Mouse (Mus musculus) kidney, embryonic 16.5 days (tissue): ENCODE measurements around the gene Cfap73. TPM values are rescaled to one million over a fixed set of nuclear protein-coding genes. Genes with fewer than 3 reads are reported as not detected.

Source experiments
- ATAC-seq: fragments of 200-750 bp; cut with Nextera tagmentation; 2 replicates; pipeline ENCODE4 v1.8.0; 2017; ENCODE audit warnings: moderate TSS enrichment; ENCODE audit not compliant: low FRiP score, low TSS enrichment
- H3K27ac ChIP-seq: fragments of 300-500 bp; sonication (generic); 2 replicates; pipeline ENCODE4 v1.5.1; 2014; ENCODE audit warnings: low read length
- H3K27me3 ChIP-seq: fragments of 300-500 bp; sonication (generic); 2 replicates; pipeline ENCODE4 v1.6.1; 2014; ENCODE audit warnings: low read length, control low read depth, mixed read lengths; ENCODE audit not compliant: insufficient read depth
- H3K36me3 ChIP-seq: fragments of 300-500 bp; sonication (generic); 2 replicates; pipeline ENCODE4 v1.6.1; 2014; ENCODE audit warnings: low read length, control low read depth, mixed read lengths; ENCODE audit not compliant: insufficient read depth
- H3K4me1 ChIP-seq: fragments of 300-500 bp; sonication (generic); 2 replicates; pipeline ENCODE4 v1.6.1; 2014; ENCODE audit warnings: low read length, control low read depth, mixed read lengths; ENCODE audit not compliant: insufficient read depth
- H3K4me2 ChIP-seq: fragments of 300-500 bp; sonication (generic); replicated peaks from 2 replicates; pipeline ENCODE4 v1.6.1; 2014; ENCODE audit warnings: low read depth, low read length
- H3K4me3 ChIP-seq: fragments of 300-500 bp; sonication (generic); 2 replicates; pipeline ENCODE4 v1.5.1; 2014; ENCODE audit warnings: mild to moderate bottlenecking, low read length
- H3K9ac ChIP-seq: fragments of 300-500 bp; sonication (generic); replicated peaks from 2 replicates; pipeline ENCODE4 v1.6.1; 2014; ENCODE audit warnings: low read length
- H3K9me3 ChIP-seq: fragments of 300-500 bp; sonication (generic); 2 replicates; pipeline ENCODE4 v1.6.1; 2016; ENCODE audit warnings: low read length, control low read depth
- WGBS: fragments of 180-500 bp; shearing (Covaris S2); extraction: QIAGEN DNeasy Blood & Tissue Kit; methylation state at CpG from one replicate; pipeline ENCODE4 v1.1.7; 2014; 5-methylcytosine and 5-hydroxymethylcytosine counted together
- polyA plus RNA-seq: library from polyadenylated mRNA; unstranded; fragments of >200 nt; fragmentation: Nextera tagmentation; extraction: Ambion mirVana; gene quantifications from 2 replicates; pipeline ENCODE4 v1.2.1, GENCODE M21; 2015

Gene Cfap73
- polyA plus RNA-seq = not detected in 2 replicates

- H3K27me3 ChIP-seq = peaks cover 15% of the 10 kb centered on the region; the same call in 1 of the 2 replicates
- 51% methylated on average over 9 of the region's 9 CpGs for WGBS
Measured at GRCm38 (mm10) chr5:120634131-120634530, at the start of gene Cfap73. Cfap73 (minus strand) TSS chr5:120634235.

GRCm38 (mm10) chr5:120682982-120683771, 49.1 kb upstream of the Cfap73 start:
- WGBS = 15% methylated on average over 24 of the region's 24 CpGs
- Histone ChIP-seq H3K27me3 (peaks cover 17% of the 10 kb centered on the region), H3K4me2 (peak overlapping the region; percentile 37), H3K4me3 (0 out of 2 replicates have a peak overlapping the region, but pooled peaks have one; percentile 4), H3K4me1 (peaks cover 25% of the 10 kb centered on the region), H3K36me3 (no peaks in the 10 kb centered on the region), H3K27ac (no peak overlapping the region), H3K9ac (0 out of 2 replicates have a peak overlapping the region, but pooled peaks have one; percentile 45), H3K9me3 (no peaks in the 10 kb centered on the region)
- no peak for ATAC-seq

More at GRCm38 (mm10) chr5:120634131-120634530, at the start of gene Cfap73:
- H3K4me3 ChIP-seq = no peak within 1 kb of the TSS
- ATAC-seq = no peak
- peaks cover 8% of the 10 kb centered on the region for H3K9me3 ChIP-seq
- H3K27ac ChIP-seq = no peak within 1 kb of the TSS
- no peak within 1 kb of the TSS for H3K4me2 ChIP-seq
- no peaks in the 10 kb centered on the region for H3K36me3 ChIP-seq
- H3K4me1 ChIP-seq = no peaks in the 10 kb centered on the region
- H3K9ac ChIP-seq = no peak within 1 kb of the TSS

GRCm38 (mm10) chr5:120680918-120681317, 46.9 kb upstream of the Cfap73 start:
- 90% methylated on average over 18 of the region's 18 CpGs for WGBS
- H3K4me3 ChIP-seq = no peak overlapping the region
- H3K27me3 ChIP-seq = peaks cover 17% of the 10 kb centered on the region
- ATAC-seq = no peak
- 0 out of 2 replicates have a peak overlapping the region, but pooled peaks have one; percentile 43 for H3K9ac ChIP-seq
- peak overlapping the region; percentile 70 for H3K4me2 ChIP-seq
- H3K4me1 ChIP-seq = peaks cover 25% of the 10 kb centered on the region
- H3K9me3 ChIP-seq = no peaks in the 10 kb centered on the region
- H3K36me3 ChIP-seq = no peaks in the 10 kb centered on the region
- H3K27ac ChIP-seq = no peak overlapping the region; the same call in 1 of the 2 replicates

- WGBS = 1% methylated on average over 24 of the region's 24 CpGs
- H3K4me1 ChIP-seq = peaks cover 25% of the 10 kb centered on the region
- no peaks in the 10 kb centered on the region for H3K9me3 ChIP-seq
- peak overlapping the region; percentile 70 for H3K4me2 ChIP-seq
- H3K27me3 ChIP-seq = peaks cover 17% of the 10 kb centered on the region
- H3K4me3 ChIP-seq = peak overlapping the region; percentile 37
- peak overlapping the region; percentile 61 for H3K9ac ChIP-seq
- no peaks in the 10 kb centered on the region for H3K36me3 ChIP-seq
- H3K27ac ChIP-seq = peak overlapping the region; percentile 68
- ATAC-seq = peak; percentile 84
Measured at GRCm38 (mm10) chr5:120679676-120680555, 45.9 kb upstream of the Cfap73 start.

GRCm38 (mm10) chr5:120677516-120677915, 43.5 kb upstream of the Cfap73 start:
- 25% methylated on average over 2 of the region's 2 CpGs for WGBS
- Histone ChIP-seq H3K9ac (no peak overlapping the region), H3K36me3 (no peaks in the 10 kb centered on the region), H3K4me3 (no peak overlapping the region), H3K4me2 (no peak overlapping the region), H3K27ac (no peak overlapping the region), H3K4me1 (peaks cover 23% of the 10 kb centered on the region), H3K27me3 (peaks cover 6% of the 10 kb centered on the region), H3K9me3 (no peaks in the 10 kb centered on the region)
- no peak for ATAC-seq

- Histone ChIP-seq H3K9me3 (no peaks in the 10 kb centered on the region), H3K36me3 (no peaks in the 10 kb centered on the region), H3K4me3 (no peak overlapping the region), H3K27me3 (no peaks in the 10 kb centered on the region), H3K9ac (0 out of 2 replicates have a peak overlapping the region, but pooled peaks have one; percentile 14), H3K4me1 (peaks cover 10% of the 10 kb centered on the region), H3K27ac (no peak overlapping the region), H3K4me2 (peak overlapping the region; percentile 22)
- peak; percentile 49 for ATAC-seq
- 24% methylated on average over 21 of the region's 21 CpGs for WGBS
Measured at GRCm38 (mm10) chr5:120674229-120675145, 40.5 kb upstream of the Cfap73 start.

GRCm38 (mm10) chr5:120673626-120674025, 39.6 kb upstream of the Cfap73 start:
- no peak for ATAC-seq
- 5% methylated on average over 12 of the region's 12 CpGs for WGBS
- no peak overlapping the region for H3K4me2 ChIP-seq
- H3K4me1 ChIP-seq = peaks cover 6% of the 10 kb centered on the region
- no peak overlapping the region for H3K27ac ChIP-seq
- no peak overlapping the region for H3K9ac ChIP-seq
- H3K27me3 ChIP-seq = no peaks in the 10 kb centered on the region
- H3K4me3 ChIP-seq = no peak overlapping the region
- H3K36me3 ChIP-seq = no peaks in the 10 kb centered on the region
- H3K9me3 ChIP-seq = no peaks in the 10 kb centered on the region

GRCm38 (mm10) chr5:120671865-120672264, 37.8 kb upstream of the Cfap73 start:
- Histone ChIP-seq H3K4me2 (no peak overlapping the region), H3K27ac (no peak overlapping the region), H3K9me3 (no peaks in the 10 kb centered on the region), H3K4me1 (peaks cover 6% of the 10 kb centered on the region), H3K9ac (no peak overlapping the region), H3K4me3 (no peak overlapping the region), H3K36me3 (no peaks in the 10 kb centered on the region), H3K27me3 (no peaks in the 10 kb centered on the region)
- no peak for ATAC-seq
- WGBS = 72% methylated on average over 3 of the region's 3 CpGs

GRCm38 (mm10) chr5:120670132-120670531, 36.1 kb upstream of the Cfap73 start:
- H3K4me2 ChIP-seq = no peak overlapping the region
- no peak overlapping the region for H3K4me3 ChIP-seq
- no peak overlapping the region for H3K27ac ChIP-seq
- H3K27me3 ChIP-seq = 0 out of 2 replicates have a peak, but pooled peaks cover 5% of the 10 kb centered on the region
- H3K4me1 ChIP-seq = peaks cover 6% of the 10 kb centered on the region
- H3K9ac ChIP-seq = no peak overlapping the region
- 84% methylated on average over 7 of the region's 7 CpGs for WGBS
- no peak for ATAC-seq
- H3K9me3 ChIP-seq = no peaks in the 10 kb centered on the region
- no peaks in the 10 kb centered on the region for H3K36me3 ChIP-seq
